Mouse (Mus musculus) ovary, adult 18-20 months (tissue): ENCODE data around the gene Rhoh.

Experiments used
- DNase-seq: peaks from one replicate; pipeline ENCODE4 v3.0.0; 2022; ENCODE audit warnings: low spot score, mixed read lengths

Rhoh gene

DNA sequence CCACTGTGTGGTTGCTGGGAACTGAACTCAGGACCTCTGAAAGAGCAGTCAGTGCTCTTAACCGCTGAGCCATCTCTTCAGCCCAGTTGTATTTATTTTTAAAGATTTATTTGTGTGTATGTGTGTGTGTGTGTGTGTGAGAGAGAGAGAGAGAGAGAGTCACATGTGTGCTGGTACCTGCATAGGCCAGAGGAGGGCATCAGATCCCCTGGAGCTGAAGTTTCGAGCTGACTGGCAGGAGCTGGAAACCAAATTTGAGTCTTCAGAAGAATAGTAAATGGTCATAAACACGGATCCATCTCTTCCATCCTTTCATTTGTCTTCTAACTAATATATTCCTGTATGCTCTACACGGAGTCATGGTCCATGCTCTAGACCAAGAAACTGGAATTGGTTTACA is 72.2 kb downstream of the Rhoh start:
- DNase-seq, result no peak

DNA sequence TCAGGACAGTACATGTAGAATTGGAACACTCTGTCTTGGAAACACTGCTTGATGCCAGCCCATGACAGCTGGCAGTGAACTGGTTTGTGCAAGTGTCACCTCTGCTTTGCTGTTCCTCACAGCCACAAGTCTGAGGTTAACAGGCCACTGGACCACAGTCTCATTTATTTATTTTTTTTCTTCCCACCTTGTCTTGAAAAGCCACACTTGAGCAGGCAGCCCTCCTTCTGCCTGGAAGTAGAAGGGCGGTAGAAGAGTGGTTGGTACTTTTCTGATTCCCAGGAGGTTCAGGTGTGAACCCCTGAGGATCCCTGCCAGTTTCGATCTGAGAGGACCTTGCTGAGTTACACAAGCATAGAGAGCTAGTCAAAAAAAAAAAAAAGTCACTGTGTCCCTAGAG is 72.8 kb downstream of the Rhoh start:
- DNase-seq, result no peak

DNA sequence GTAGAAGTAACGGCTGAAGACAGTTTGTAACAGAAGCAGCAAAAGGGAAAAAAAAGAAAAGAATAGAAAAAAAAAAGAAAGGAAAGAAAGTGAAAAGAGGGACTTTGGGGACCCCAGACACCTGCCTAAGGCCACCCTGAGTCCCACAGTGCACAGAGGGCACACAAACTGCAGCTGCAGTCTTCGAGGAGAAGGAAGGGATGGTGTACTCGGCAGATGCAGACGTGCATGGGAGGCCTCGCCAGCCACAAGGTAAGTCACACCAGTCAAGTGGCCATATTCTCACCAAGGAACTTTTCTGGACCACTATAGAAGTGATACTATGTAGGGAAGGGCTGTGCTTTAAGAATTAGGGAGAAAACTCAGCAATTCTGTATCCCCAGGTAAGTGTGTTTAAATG is 73.8 kb downstream of the Rhoh start, which contains the start of gene Chrna9:
Chrna9 (plus strand) TSS at position 139 of the 400 bp plus-strand sequence.
- no peak for DNase-seq

DNA sequence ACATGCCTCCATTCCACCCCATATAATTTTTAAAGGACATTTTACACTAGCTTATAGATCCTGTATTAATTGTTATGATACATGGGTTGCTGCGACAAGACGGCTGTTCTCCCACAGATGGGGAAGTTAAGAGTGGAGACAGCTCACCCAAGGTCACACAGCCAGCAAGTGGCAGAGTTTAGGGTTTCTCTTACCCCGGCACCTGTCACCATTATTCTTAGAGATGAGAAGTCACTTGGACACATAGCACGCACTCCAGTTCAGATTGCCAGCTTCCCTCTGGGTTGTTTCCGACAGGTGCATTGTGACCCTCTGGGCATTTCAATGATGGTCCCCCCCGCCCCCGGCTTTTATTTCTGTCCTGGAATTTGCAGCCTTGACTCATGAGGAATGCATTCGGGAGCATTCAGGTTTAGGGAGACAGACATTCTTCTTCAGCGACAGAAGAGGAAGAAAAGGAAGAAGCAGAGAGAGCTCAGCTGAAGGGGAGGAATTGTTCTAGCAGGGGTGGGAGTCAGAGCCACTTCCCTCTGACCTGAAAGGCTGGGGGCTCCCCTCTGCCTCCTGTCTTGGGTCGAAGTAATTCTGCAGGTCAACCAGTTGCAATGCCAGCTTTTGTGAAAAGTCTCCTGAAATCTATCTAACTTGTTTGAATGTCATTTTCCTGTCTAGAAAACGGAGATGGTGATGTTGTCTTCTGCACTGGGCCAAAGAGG is 76.2 kb downstream of the Rhoh start:
- DNase-seq, result no peak

DNA sequence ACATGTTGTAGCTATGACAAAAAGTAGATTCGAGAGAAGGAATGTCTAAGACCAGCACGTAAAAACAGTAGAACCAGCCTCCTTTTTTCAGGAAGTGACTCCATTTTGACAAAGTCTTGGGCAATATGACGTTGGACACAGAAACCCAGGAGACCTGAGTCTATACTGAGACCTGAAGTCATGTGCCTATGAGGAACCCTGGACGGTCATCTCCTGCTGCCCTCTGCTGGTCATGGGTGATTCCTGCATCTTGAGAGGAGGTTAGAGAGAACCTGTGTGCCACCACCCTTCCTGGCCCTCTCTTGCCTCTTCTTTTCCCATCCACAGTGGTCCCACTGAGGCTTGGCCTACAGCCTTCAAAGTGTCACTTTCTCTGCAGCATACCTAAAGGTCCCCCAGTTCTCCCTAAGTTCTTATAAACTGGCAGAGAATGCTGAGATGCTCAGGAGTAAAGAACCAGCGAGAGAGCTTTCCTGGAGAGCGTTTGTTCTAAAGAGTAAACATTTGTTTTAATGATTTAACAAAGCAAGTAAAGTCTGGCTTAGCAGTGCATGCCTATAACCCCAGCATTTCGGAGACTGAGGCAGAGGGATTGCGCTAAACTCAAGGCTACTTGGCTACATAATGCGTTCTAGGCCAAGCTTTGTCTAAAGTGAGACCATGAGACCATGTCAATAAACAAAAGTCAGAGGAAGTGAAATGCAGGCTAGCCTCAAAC is 77.1 kb downstream of the Rhoh start:
- peak; percentile 40 for DNase-seq

DNA sequence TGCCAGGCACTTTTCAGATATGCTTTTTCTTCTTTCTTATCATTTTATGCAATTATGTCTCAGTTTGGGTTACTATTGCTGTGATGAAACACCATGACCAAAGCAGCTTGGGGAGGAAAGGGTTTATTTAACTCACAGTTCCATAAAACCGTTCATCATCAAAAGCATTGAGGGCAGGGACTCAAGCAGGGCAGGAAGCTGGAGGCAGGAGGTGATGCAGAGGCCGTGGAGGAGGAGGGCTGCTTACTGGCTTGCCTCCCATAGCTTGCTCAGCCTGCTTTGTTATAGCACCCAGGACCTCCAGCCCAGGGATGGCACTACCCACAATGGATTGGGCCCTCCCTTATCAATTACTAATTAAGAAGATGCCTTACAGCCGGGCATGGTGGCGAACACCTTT is 80.1 kb downstream of the Rhoh start:
- no peak for DNase-seq
